Mouse (Mus musculus): Measurements from ENCODE around the gene Kcnma1.

DNA sequence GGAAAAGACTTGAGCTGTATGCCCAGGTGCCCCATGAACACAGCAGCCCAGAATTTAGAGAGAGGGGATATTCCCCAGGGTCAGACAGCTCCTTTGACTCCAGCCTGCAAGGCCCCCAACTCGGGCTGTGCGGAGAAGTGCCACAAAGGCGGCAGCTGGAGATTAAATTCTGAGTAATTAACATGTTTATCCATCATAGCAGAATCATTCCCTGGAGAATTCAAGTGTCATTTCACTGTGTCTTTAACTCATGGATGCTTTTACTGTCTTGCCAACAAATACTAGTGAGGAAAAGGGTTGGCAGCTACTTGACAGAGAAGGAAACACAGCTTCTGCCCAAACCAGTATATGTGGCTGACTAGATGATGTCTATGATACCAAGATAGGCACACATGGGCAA lies 295.0 kb downstream of the Kcnma1 start:
- no peak for TF ChIP-seq EP300 (IDR thresholded peaks at IDR 0.05; ENCODE audit: low read depth)
- TF ChIP-seq CTCF (IDR thresholded peaks at IDR 0.05; ENCODE audit: low read depth) = no peak
